Mouse (Mus musculus) hindbrain, embryonic 12.5 days (tissue): Measurements from ENCODE around the gene Sec31a. TPM values are rescaled to one million over a fixed set of nuclear protein-coding genes. Genes with fewer than 3 reads are reported as not detected.

ENCODE experiments used
- polyA plus RNA-seq: library from polyadenylated mRNA; unstranded; fragments of >200 nt; fragmentation: Nextera tagmentation; extraction: Ambion mirVana; gene quantifications from 2 replicates; pipeline ENCODE4 v1.2.1, GENCODE M21; 2016

Gene Sec31a
- polyA plus RNA-seq, 1 experiment from 2014 or later, result 128 TPM

Other genes with a start within 250 kb of the Sec31a start
- gene Lin54, start 84.4 kb upstream of the Sec31a start, polyA plus RNA-seq, result 14.1 and 14.4 TPM in 2 replicates
- 185 and 195 TPM in 2 replicates for gene Cops4, start 102.1 kb upstream of the Sec31a start, polyA plus RNA-seq
- 1.8 and 3.0 TPM in 2 replicates for gene Plac8, start 156.0 kb upstream of the Sec31a start, polyA plus RNA-seq